Mouse (Mus musculus): ENCODE data around the gene Pagr1a. TPM values are rescaled to one million over a fixed set of nuclear protein-coding genes. Genes with fewer than 3 reads are reported as not detected.
A peak's percentile ranks its signal among the peaks of the same experiment; 100 is the strongest.

Pagr1a gene
- polyA plus RNA-seq, 1 experiment from 2014 or later, result 30.5 TPM

DNA sequence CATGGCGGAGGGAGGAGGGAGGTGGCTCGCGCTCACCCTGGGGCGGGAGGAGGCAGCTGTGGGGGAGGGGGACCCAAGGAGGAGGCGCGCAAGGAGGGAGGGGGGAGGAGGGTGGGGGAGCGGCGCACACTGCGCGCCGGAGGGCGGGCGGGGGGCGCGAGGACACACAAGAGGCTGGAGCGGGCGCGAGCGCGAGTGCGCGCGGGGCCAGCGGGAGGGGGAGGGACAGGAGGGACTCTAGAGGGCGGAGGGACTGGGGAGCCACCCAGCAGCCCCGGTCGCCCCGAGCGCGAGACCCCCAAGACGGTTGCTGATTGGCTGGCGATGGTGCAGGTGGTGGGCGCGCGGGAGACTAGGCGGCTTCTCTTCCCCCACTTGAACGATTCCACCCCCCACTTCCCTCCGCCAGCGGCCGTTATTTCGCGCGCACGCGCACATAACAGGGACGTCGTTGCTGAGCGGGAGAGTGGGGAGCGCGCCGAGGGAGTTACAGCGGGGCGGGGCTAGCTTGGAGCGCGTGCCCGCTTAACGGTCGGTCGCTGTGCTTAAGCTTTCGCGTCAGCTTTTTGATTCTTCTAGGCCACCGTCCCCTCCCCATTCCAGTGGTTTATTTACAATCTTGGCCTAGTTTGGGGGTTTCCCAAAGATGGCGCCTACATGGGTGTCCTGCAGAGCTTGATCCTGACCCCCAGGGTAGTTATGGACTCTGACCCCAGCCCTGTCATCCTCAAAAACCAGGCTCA, 10.0 kb upstream of the Pagr1a start, which contains the start of gene Maz:
Gene Maz (minus strand): TSS at position 54 of the 743 bp plus-strand sequence.
- Histone ChIP-seq H3K4me2 (ENCODE audit: low read depth, low read length) (peak within 1 kb of the TSS; percentile 79), H3K9ac (ENCODE audit: low read depth, low read length) (peak within 1 kb of the TSS; percentile 98), H3K4me1 (ENCODE audit: control insufficient read depth, insufficient read depth, low read length) (peaks cover 18% of the 10 kb centered on the region), H3K36me3 (ENCODE audit: control insufficient read depth, insufficient read depth, low read length) (peaks cover 64% of the 10 kb centered on the region), H3K27ac (replicated peaks; ENCODE audit: low read depth, low read length) (peak within 1 kb of the TSS; percentile 99), H3K9me3 (ENCODE audit: control insufficient read depth, low read length) (no peaks in the 10 kb centered on the region), H3K4me3 (ENCODE audit: low read depth, low read length) (peak within 1 kb of the TSS; percentile 87), H3K27me3 (replicated peaks; ENCODE audit: control insufficient read depth, insufficient read depth, low read length) (no peaks in the 10 kb centered on the region)
- DNase-seq (ENCODE audit: low spot score), result peak; percentile 99
- ATAC-seq (ENCODE audit: low read depth), result peak; percentile 92
- 2% methylated on average over 29 of the region's 63 CpGs for WGBS

DNA sequence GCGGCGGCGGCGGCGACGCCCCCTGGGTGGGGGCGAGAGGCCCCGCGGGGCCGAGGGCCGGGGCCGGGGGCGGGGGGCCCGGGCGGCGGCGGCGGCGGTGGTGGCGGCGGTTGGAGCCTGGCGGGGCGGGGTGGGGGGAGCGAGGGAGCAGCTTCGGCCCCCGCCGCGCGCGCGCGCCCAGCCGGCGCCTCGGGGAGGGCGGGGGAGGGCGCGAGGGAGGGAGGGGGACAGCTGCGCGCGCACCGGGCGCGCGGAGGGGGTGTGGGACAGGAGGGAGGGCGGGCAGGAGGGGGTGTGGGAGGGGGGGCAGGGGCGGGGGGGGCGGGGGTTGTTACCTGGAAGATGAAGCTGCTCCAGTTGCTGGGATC, 9.4 kb upstream of the Pagr1a start:
- no peak for DNase-seq (ENCODE audit: low spot score)
- peak; percentile 1; the same call in 1 of the 2 replicates for ATAC-seq (ENCODE audit: low read depth)
- H3K27me3 ChIP-seq (replicated peaks; ENCODE audit: control insufficient read depth, insufficient read depth, low read length), result no peaks in the 10 kb centered on the region
- H3K27ac ChIP-seq (replicated peaks; ENCODE audit: low read depth, low read length), result peak overlapping the region; percentile 99
- peak overlapping the region; percentile 79 for H3K4me2 ChIP-seq (ENCODE audit: low read depth, low read length)
- H3K4me3 ChIP-seq (ENCODE audit: low read depth, low read length), result peak overlapping the region; percentile 87
- no CpG with 5 or more reads among the region's 48 CpGs for WGBS
- peaks cover 18% of the 10 kb centered on the region for H3K4me1 ChIP-seq (ENCODE audit: control insufficient read depth, insufficient read depth, low read length)
- no peaks in the 10 kb centered on the region for H3K9me3 ChIP-seq (ENCODE audit: control insufficient read depth, low read length)
- H3K9ac ChIP-seq (ENCODE audit: low read depth, low read length), result peak overlapping the region; percentile 98
- H3K36me3 ChIP-seq (ENCODE audit: control insufficient read depth, insufficient read depth, low read length), result peaks cover 61% of the 10 kb centered on the region

DNA sequence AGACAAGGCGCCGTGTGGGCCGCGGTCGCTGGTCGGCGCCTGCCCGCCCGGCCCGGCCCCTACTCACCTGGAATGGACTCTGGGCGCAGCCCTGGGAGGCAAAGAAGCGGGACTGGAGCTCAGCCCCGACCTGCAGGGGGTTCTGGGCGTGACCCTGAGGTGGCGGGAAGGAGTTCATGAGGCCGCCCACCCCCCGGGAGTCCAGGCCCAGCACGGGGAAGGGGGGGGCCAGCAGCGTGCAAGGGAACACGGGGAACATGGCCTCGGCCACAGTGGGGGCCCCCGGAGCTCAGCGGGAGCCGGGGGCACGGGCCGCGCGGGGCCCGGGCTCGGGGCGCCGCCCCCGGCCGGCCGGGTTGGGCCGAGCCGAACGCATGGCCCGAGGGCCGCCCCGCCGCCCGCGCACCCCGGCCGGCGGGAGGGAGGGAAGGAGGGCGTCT, 9.0 kb upstream of the Pagr1a start:
- peak overlapping the region; percentile 99 for H3K27ac ChIP-seq (replicated peaks; ENCODE audit: low read depth, low read length)
- 0% methylated on average over 7 of the region's 48 CpGs for WGBS
- H3K4me3 ChIP-seq (ENCODE audit: low read depth, low read length), result peak overlapping the region; percentile 87
- no peaks in the 10 kb centered on the region for H3K27me3 ChIP-seq (replicated peaks; ENCODE audit: control insufficient read depth, insufficient read depth, low read length)
- peak overlapping the region; percentile 79 for H3K4me2 ChIP-seq (ENCODE audit: low read depth, low read length)
- H3K4me1 ChIP-seq (ENCODE audit: control insufficient read depth, insufficient read depth, low read length), result peaks cover 18% of the 10 kb centered on the region
- peaks cover 57% of the 10 kb centered on the region for H3K36me3 ChIP-seq (ENCODE audit: control insufficient read depth, insufficient read depth, low read length)
- H3K9me3 ChIP-seq (ENCODE audit: control insufficient read depth, low read length), result no peaks in the 10 kb centered on the region
- peak; percentile 16 for ATAC-seq (ENCODE audit: low read depth)
- H3K9ac ChIP-seq (ENCODE audit: low read depth, low read length), result peak overlapping the region; percentile 98
- DNase-seq (ENCODE audit: low spot score), result peak; percentile 88

DNA sequence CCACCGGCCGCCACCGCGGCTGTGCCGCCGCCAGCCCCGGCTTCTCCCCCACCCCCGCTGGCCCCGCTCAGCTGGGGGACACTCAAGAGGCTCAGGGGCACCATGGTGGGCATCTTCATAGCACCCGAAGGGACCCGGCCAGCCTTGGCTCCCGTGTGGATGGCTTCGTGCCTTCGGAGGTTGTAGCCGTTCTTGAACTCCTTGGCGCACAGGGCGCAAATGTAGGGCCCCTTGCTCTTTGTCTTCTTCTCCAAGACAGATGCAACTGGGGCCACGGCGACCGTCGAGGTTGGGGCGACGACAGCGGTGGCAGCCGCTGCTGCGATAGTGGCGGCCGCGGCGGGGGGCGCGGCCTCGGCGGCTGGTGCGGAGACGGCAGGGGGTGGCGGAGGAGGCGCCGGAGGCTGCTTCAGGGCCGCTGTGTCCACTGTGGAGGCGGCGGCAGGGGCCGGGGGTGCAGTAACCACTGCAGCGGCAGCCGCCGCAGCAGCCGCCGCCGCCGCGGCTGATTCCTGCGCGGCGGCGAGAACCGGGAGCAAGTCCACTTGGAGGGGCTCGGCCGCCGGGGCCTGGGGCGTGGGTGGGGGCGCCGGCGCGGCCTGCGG, 8.5 kb upstream of the Pagr1a start:
- WGBS, result 1% methylated on average over 17 of the region's 65 CpGs
- Histone ChIP-seq H3K9me3 (ENCODE audit: control insufficient read depth, low read length) (no peaks in the 10 kb centered on the region), H3K36me3 (ENCODE audit: control insufficient read depth, insufficient read depth, low read length) (peaks cover 51% of the 10 kb centered on the region), H3K27ac (replicated peaks; ENCODE audit: low read depth, low read length) (peak overlapping the region; percentile 99), H3K9ac (ENCODE audit: low read depth, low read length) (peak overlapping the region; percentile 98), H3K4me1 (ENCODE audit: control insufficient read depth, insufficient read depth, low read length) (peaks cover 18% of the 10 kb centered on the region), H3K4me3 (ENCODE audit: low read depth, low read length) (peak overlapping the region; percentile 87), H3K27me3 (replicated peaks; ENCODE audit: control insufficient read depth, insufficient read depth, low read length) (no peaks in the 10 kb centered on the region), H3K4me2 (ENCODE audit: low read depth, low read length) (peak overlapping the region; percentile 79)
- ATAC-seq (ENCODE audit: low read depth) (no peak), DNase-seq (ENCODE audit: low spot score) (peak; percentile 44)

DNA sequence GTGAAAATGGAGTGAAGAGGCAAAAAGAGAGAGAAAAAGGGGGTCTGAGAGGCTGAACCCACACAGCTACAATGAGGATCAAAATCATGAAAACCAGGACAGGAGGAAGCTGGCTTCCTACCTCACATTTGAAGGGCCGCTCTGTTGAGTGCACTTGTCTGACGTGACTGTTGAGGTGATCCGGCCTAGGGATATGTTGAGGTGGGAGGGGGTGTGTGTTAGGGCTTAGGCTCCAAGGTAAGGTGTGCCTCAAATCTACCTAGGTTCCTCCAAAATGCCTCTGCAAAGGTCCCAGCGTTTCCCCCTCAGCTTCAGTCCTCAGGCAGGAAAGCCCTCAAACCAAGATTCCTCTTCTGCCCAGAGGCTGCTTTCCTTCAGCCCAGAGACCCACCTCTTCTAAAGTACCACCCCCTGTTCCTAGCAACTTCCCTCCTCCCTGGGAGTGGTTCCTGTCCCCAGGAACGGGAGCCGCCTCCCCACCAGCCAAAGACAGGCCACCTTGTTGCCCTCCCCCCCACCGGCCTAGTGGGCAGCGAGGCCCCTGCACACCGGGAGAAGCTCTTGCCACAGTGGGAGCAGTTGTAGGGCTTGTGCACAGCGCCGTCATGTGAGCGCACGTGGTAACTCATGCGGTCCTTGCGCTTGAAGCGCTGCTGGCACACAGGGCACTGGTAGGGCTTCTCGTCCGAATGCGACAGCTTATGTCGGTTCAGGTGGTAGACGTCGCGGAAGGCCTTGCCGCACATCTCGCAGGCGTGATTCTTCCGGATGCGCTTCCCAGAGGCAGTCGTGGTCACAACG, 7.8 kb upstream of the Pagr1a start:
- peak; percentile 94 for DNase-seq (ENCODE audit: low spot score)
- 2% methylated on average over 26 of the region's 30 CpGs for WGBS
- H3K4me2 ChIP-seq (ENCODE audit: low read depth, low read length), result peak overlapping the region; percentile 79
- peaks cover 21% of the 10 kb centered on the region for H3K4me1 ChIP-seq (ENCODE audit: control insufficient read depth, insufficient read depth, low read length)
- H3K9me3 ChIP-seq (ENCODE audit: control insufficient read depth, low read length), result no peaks in the 10 kb centered on the region
- peak overlapping the region; percentile 98 for H3K9ac ChIP-seq (ENCODE audit: low read depth, low read length)
- peak; percentile 23 for ATAC-seq (ENCODE audit: low read depth)
- H3K4me3 ChIP-seq (ENCODE audit: low read depth, low read length), result peak overlapping the region; percentile 87
- H3K27me3 ChIP-seq (replicated peaks; ENCODE audit: control insufficient read depth, insufficient read depth, low read length), result no peaks in the 10 kb centered on the region
- peak overlapping the region; percentile 99 for H3K27ac ChIP-seq (replicated peaks; ENCODE audit: low read depth, low read length)
- H3K36me3 ChIP-seq (ENCODE audit: control insufficient read depth, insufficient read depth, low read length), result peaks cover 44% of the 10 kb centered on the region

DNA sequence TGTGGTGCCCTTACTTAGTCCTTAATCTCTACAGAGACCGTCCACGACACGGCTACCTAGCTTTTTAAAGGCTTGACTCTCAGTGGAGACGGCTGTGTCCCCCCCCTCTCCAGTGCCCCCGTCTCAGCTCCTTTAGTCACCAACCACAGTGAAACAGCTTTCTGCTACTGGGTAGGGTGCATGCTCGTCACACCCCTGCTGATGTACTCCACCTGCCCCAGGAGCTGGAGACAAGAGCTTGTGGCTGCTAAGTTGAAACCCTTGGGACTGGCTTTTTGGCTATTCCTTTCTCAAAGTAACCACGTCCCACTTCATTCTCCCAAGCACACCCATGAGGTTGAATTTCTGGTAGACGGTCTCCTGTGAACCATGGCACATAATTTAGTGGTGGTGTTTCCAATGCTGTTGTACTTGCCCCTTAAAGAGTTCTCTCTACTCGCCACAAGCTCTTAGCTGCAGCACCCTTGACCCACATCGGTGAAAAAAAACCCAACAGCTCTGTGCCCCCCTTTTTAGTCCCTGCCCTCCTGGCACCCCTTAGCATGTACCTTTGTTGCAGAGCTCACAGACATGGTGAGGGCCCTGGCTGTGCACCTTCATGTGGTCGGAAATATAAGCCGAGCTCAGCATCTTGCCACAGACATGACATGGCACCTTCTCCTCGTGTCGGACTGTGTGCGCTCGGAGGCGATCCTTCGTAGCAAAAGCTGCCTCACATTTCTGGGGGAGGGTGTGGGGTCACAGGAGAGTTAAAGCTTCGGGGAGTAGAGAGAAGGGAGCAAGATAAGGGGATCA, 6.9 kb upstream of the Pagr1a start:
- H3K9ac ChIP-seq (ENCODE audit: low read depth, low read length), result peak overlapping the region; percentile 98
- no peak for ATAC-seq (ENCODE audit: low read depth)
- H3K4me2 ChIP-seq (ENCODE audit: low read depth, low read length), result peak overlapping the region; percentile 79
- H3K4me3 ChIP-seq (ENCODE audit: low read depth, low read length), result peak overlapping the region; percentile 87
- 19% methylated on average over 19 of the region's 19 CpGs for WGBS
- H3K9me3 ChIP-seq (ENCODE audit: control insufficient read depth, low read length), result no peaks in the 10 kb centered on the region
- H3K27ac ChIP-seq (replicated peaks; ENCODE audit: low read depth, low read length), result peak overlapping the region; percentile 99; the same call in 1 of the 2 replicates
- peaks cover 28% of the 10 kb centered on the region for H3K4me1 ChIP-seq (ENCODE audit: control insufficient read depth, insufficient read depth, low read length)
- no peaks in the 10 kb centered on the region for H3K27me3 ChIP-seq (replicated peaks; ENCODE audit: control insufficient read depth, insufficient read depth, low read length)
- no peak for DNase-seq (ENCODE audit: low spot score)
- H3K36me3 ChIP-seq (ENCODE audit: control insufficient read depth, insufficient read depth, low read length), result peaks cover 41% of the 10 kb centered on the region

DNA sequence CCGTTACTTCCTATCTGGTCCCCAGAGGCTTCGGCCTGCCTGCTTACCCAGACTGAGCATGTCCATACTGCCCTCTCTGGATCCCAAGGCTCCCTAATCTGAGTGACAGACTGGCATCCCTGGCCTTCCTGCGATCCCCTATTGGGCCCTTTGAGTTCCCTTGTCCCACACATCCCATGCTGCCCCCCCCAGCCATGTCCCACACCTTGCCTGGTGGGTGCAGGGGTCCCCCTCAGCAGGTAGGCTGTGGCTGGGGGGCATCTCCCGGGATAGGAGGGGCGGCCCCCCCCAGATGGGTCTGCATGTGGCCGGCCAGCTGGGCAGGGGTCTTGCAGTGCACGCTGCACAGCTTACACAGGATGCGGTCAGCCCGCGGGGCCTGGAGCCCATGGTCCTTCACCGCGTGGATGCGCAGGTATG, 6.1 kb upstream of the Pagr1a start:
- Histone ChIP-seq H3K4me2 (ENCODE audit: low read depth, low read length) (peak overlapping the region; percentile 79), H3K9me3 (ENCODE audit: control insufficient read depth, low read length) (no peaks in the 10 kb centered on the region), H3K27ac (replicated peaks; ENCODE audit: low read depth, low read length) (no peak overlapping the region), H3K36me3 (ENCODE audit: control insufficient read depth, insufficient read depth, low read length) (peaks cover 36% of the 10 kb centered on the region), H3K4me1 (ENCODE audit: control insufficient read depth, insufficient read depth, low read length) (peaks cover 34% of the 10 kb centered on the region), H3K27me3 (replicated peaks; ENCODE audit: control insufficient read depth, insufficient read depth, low read length) (no peaks in the 10 kb centered on the region), H3K9ac (ENCODE audit: low read depth, low read length) (peak overlapping the region; percentile 98), H3K4me3 (ENCODE audit: low read depth, low read length) (peak overlapping the region; percentile 87)
- DNase-seq (ENCODE audit: low spot score) (no peak), ATAC-seq (ENCODE audit: low read depth) (no peak)
- 85% methylated on average over 8 of the region's 13 CpGs for WGBS

Data from embryonic facial prominence, embryonic 14.5 days (tissue).